Mouse (Mus musculus) right cerebral cortex, adult 2 months (tissue): ENCODE data around the gene Vdr.

ENCODE experiments used
- DNase-seq, 2 experiments: peaks; one replicate each; pipeline ENCODE4 v3.0.0; 2021 to 2022; ENCODE audit warnings: low spot score in 2 of 2

The Vdr gene

GRCm38 (mm10) chr15:97847866-97848265, 62.6 kb downstream of the Vdr start:
- DNase-seq, result no peak

GRCm38 (mm10) chr15:97847285-97847684, 63.1 kb downstream of the Vdr start:
- no peak for DNase-seq

- DNase-seq, result no peak
Measured at GRCm38 (mm10) chr15:97846121-97846882, 64.1 kb downstream of the Vdr start.

- no peak for DNase-seq
Measured at GRCm38 (mm10) chr15:97844037-97845034, 66.1 kb downstream of the Vdr start, which contains the start of gene Hdac7. Gene Hdac7, minus strand, starts transcription at chr15:97844502.

GRCm38 (mm10) chr15:97843247-97843651, 67.2 kb downstream of the Vdr start:
- DNase-seq, result no peak

- DNase-seq, result no peak
Measured at GRCm38 (mm10) chr15:97842058-97842457, 68.4 kb downstream of the Vdr start.

- no peak for DNase-seq
Measured at GRCm38 (mm10) chr15:97841383-97841782, 69.0 kb downstream of the Vdr start.

GRCm38 (mm10) chr15:97840781-97841180, 69.6 kb downstream of the Vdr start:
- no peak for DNase-seq

- no peak for DNase-seq
Measured at GRCm38 (mm10) chr15:97839991-97840455, 70.4 kb downstream of the Vdr start.

GRCm38 (mm10) chr15:97839473-97839872, 71.0 kb downstream of the Vdr start:
- no peak for DNase-seq

GRCm38 (mm10) chr15:97839012-97839411, 71.4 kb downstream of the Vdr start:
- DNase-seq, result no peak

- DNase-seq, result no peak
Measured at GRCm38 (mm10) chr15:97838395-97838794, 72.0 kb downstream of the Vdr start.

GRCm38 (mm10) chr15:97837491-97838061, 72.9 kb downstream of the Vdr start:
- no peak for DNase-seq

- no peak for DNase-seq
Measured at GRCm38 (mm10) chr15:97836894-97837247, 73.6 kb downstream of the Vdr start.

- no peak for DNase-seq
Measured at GRCm38 (mm10) chr15:97836153-97836893, 74.1 kb downstream of the Vdr start.

- DNase-seq, result no peak
Measured at GRCm38 (mm10) chr15:97832764-97833479, 77.5 kb downstream of the Vdr start.

- no peak for DNase-seq
Measured at GRCm38 (mm10) chr15:97831987-97832640, 78.3 kb downstream of the Vdr start.

- DNase-seq, result peak; percentile 51 to 71
Measured at GRCm38 (mm10) chr15:97831242-97831986, 79.0 kb downstream of the Vdr start.

GRCm38 (mm10) chr15:97830788-97831241, 79.6 kb downstream of the Vdr start:
- peak in 1 of 2 experiments; percentile 32 for DNase-seq
